Mouse (Mus musculus): ENCODE results near the gene Nabp2. TPM values are rescaled to one million over a fixed set of nuclear protein-coding genes. Genes with fewer than 3 reads are reported as not detected.

Nabp2 gene
- 127 and 147 TPM in 2 replicates for polyA plus RNA-seq (2016; fragmentation: Nextera tagmentation; extraction: Ambion mirVana)

DNA sequence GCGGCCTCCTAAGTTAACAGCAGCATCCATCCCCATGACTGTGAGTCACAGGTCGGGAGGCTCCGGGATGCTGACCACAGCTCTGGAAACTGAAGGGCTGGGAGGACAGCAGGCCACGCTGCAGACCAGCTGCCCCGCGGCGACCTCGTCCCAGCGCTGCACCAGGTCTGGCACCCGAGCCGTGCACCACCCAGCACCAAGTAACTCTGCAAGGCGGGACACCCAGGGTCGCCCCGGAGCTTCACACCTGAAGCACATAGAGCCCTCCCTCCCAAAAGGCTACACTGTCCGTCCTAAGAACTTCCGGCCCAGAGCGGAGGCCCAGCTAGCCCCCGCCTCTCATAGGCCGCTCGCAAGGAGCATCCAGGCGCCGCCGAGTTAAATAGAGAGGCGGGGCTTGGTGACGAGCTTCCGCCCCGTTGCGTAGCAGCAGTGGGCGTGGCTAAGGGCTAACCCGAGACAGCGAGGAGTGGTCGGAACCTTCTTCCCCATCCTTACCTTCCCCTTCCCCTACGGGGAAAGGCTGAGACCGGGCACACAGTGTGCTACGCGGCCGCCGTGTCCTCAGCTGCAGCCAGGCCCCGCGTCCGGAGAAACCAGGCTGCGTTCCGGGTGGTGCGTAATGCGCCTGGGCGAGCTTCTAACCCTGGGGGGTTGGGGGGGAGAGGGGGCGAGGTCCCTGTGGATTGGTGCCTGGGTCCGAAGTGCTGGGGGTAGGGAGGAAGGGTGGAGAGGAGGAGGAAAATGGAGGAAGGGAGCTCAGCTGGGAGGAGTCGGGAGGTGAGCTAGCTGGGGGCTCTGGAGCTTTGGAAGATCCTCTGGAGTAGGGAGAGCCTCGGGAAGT, at the start of gene Nabp2, which contains the start of gene Rnf41:
Gene Nabp2, minus strand, starts transcription at position 282 of the 844 bp plus-strand sequence.
Gene Rnf41, plus strand, starts transcription at position 447 of the 844 bp plus-strand sequence.
- Histone ChIP-seq H3K27me3 (no peaks in the 10 kb centered on the region), H3K36me3 (peaks cover 37% of the 10 kb centered on the region), H3K27ac (replicated peaks) (peak within 1 kb of the TSS; percentile 95), H3K4me3 (peak within 1 kb of the TSS; percentile 96), H3K4me1 (peaks cover 41% of the 10 kb centered on the region), H3K4me2 (replicated peaks) (peak within 1 kb of the TSS; percentile 81), H3K9ac (replicated peaks) (peak within 1 kb of the TSS; percentile 94), H3K9me3 (no peaks in the 10 kb centered on the region)
- WGBS: under 1% methylated on average over 50 of the region's 50 CpGs
- ATAC-seq (ENCODE audit: low FRiP score, low read depth): peak; percentile 92

GRCm38 (mm10) chr10:128460270-128460630, 49.0 kb upstream of the Nabp2 start:
- Histone ChIP-seq H3K9me3 (no peaks in the 10 kb centered on the region), H3K4me3 (peak overlapping the region; percentile 96), H3K4me1 (peaks cover 12% of the 10 kb centered on the region), H3K36me3 (peaks cover 38% of the 10 kb centered on the region), H3K4me2 (replicated peaks) (peak overlapping the region; percentile 85), H3K27ac (replicated peaks) (peak overlapping the region; percentile 96), H3K27me3 (peaks cover 7% of the 10 kb centered on the region), H3K9ac (replicated peaks) (peak overlapping the region; percentile 100)
- ATAC-seq (ENCODE audit: low FRiP score, low read depth): no peak
- WGBS: 2% methylated on average over 5 of the region's 5 CpGs

GRCm38 (mm10) chr10:128459409-128460269, 48.3 kb upstream of the Nabp2 start:
- H3K9ac ChIP-seq (replicated peaks): peak overlapping the region; percentile 100
- peaks cover 7% of the 10 kb centered on the region for H3K27me3 ChIP-seq
- peaks cover 32% of the 10 kb centered on the region for H3K36me3 ChIP-seq
- under 1% methylated on average over 34 of the region's 67 CpGs for WGBS
- ATAC-seq (ENCODE audit: low FRiP score, low read depth): peak; percentile 50
- peak overlapping the region; percentile 96 for H3K4me3 ChIP-seq
- peak overlapping the region; percentile 96 for H3K27ac ChIP-seq (replicated peaks)
- H3K9me3 ChIP-seq: no peaks in the 10 kb centered on the region
- peaks cover 12% of the 10 kb centered on the region for H3K4me1 ChIP-seq
- H3K4me2 ChIP-seq (replicated peaks): peak overlapping the region; percentile 85

DNA sequence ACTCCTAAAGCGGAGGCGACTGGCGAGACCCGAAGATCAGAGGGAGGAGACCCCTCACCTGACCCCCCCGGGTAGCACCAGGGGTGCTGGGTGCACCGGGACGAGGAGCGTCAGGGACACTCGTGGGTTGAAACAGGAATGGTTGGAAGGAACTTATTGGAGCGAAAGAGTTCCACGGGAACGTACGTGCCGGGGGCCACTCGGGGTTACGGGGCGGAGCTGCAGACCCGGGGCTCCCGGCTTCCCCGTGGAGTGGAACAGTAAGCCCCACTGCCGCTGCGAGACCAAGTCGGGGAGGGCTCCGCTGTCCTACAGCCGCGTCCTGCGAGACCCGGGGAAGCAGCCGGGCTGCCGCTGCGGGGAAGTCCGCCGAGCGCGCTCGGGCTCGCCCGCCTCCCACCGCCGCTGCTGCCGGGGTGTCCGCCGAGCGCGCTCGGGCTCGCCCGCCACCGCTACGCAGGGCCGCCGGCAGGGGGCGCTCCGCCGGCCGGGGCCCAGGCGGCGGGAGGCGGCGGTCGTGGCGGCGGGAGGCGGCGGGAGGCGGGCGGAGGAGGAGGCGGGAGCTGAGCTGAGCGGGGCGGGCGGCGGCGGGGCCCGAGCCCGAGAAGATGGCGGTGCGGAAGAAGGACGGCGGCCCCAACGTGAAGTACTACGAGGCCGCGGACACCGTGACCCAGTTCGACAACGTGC, 47.6 kb upstream of the Nabp2 start, which contains the start of gene Smarcc2:
Gene Smarcc2, plus strand, starts transcription at position 530 of the 690 bp plus-strand sequence.
- peaks cover 7% of the 10 kb centered on the region for H3K27me3 ChIP-seq
- H3K9ac ChIP-seq (replicated peaks): peak within 1 kb of the TSS; percentile 100
- H3K27ac ChIP-seq (replicated peaks): peak within 1 kb of the TSS; percentile 96
- H3K4me3 ChIP-seq: peak within 1 kb of the TSS; percentile 96
- peak within 1 kb of the TSS; percentile 85 for H3K4me2 ChIP-seq (replicated peaks)
- H3K36me3 ChIP-seq: peaks cover 25% of the 10 kb centered on the region
- WGBS: under 1% methylated on average over 54 of the region's 86 CpGs
- peaks cover 12% of the 10 kb centered on the region for H3K4me1 ChIP-seq
- ATAC-seq (ENCODE audit: low FRiP score, low read depth): peak; percentile 82
- no peaks in the 10 kb centered on the region for H3K9me3 ChIP-seq

- H3K9me3 ChIP-seq: no peaks in the 10 kb centered on the region
- H3K9ac ChIP-seq (replicated peaks): peak overlapping the region; percentile 100
- peaks cover 7% of the 10 kb centered on the region for H3K27me3 ChIP-seq
- peaks cover 12% of the 10 kb centered on the region for H3K4me1 ChIP-seq
- WGBS: 0% methylated on average over 29 of the region's 29 CpGs
- peak overlapping the region; percentile 96 for H3K4me3 ChIP-seq
- ATAC-seq (ENCODE audit: low FRiP score, low read depth): peak; percentile 74
- H3K4me2 ChIP-seq (replicated peaks): peak overlapping the region; percentile 85
- peak overlapping the region; percentile 96 for H3K27ac ChIP-seq (replicated peaks)
- H3K36me3 ChIP-seq: peaks cover 19% of the 10 kb centered on the region
Observed at GRCm38 (mm10) chr10:128458348-128458718, 47.0 kb upstream of the Nabp2 start.

DNA sequence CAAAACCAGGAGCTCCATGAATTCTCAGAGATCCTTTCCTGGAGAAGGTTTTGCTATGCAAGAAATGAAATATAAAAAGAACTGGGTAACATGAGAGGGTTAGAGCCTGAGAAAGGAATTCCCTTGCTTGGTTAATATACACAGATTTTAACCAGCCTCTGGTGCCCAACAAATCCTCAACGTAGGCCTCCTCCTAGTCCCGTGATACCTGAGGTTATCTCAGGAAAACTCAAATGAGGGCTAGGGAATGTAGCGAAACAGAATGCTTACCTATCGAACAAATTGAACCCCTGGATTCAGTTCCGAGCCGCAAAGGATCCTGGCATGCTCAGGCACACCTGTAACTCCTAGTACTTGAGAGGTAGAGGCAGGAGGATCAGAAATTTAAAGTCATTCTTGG, 46.4 kb upstream of the Nabp2 start:
- Histone ChIP-seq H3K27ac (replicated peaks) (no peak overlapping the region), H3K27me3 (peaks cover 7% of the 10 kb centered on the region), H3K4me3 (no peak overlapping the region), H3K36me3 (peaks cover 13% of the 10 kb centered on the region), H3K4me1 (peaks cover 12% of the 10 kb centered on the region), H3K9ac (replicated peaks) (no peak overlapping the region), H3K9me3 (no peaks in the 10 kb centered on the region), H3K4me2 (replicated peaks) (0 out of 2 replicates have a peak overlapping the region, but pooled peaks have one; percentile 85)
- 90% methylated on average over 6 of the region's 6 CpGs for WGBS
- no peak for ATAC-seq (ENCODE audit: low FRiP score, low read depth)

DNA sequence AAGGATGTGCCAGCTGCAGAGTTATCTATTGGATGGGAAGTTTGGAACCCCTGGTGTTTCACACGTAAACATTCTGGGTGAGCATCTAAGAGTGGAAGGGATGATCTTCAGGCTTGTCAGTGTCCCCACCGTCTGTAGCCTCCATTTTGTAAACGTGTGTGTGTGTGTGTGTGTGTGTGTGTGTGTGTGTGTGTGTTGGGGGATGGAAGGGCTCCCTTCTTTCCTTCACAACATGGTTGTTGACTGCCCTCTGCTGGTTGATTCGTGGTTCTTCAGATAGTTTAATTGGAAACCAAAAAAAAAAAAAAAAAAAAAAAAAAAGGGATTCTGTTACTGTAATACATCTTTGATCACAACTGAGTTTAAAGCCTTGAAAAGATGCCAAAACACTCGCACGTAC, 44.0 kb upstream of the Nabp2 start:
- 0 out of 2 replicates have a peak overlapping the region, but pooled peaks have one; percentile 2 for H3K4me3 ChIP-seq
- H3K9ac ChIP-seq (replicated peaks): no peak overlapping the region
- H3K36me3 ChIP-seq: no peaks in the 10 kb centered on the region
- H3K9me3 ChIP-seq: no peaks in the 10 kb centered on the region
- no peak overlapping the region for H3K27ac ChIP-seq (replicated peaks)
- peaks cover 7% of the 10 kb centered on the region for H3K27me3 ChIP-seq
- H3K4me2 ChIP-seq (replicated peaks): peak overlapping the region; percentile 34
- WGBS: under 1% methylated on average over 6 of the region's 6 CpGs
- peaks cover 2% of the 10 kb centered on the region for H3K4me1 ChIP-seq
- ATAC-seq (ENCODE audit: low FRiP score, low read depth): no peak

DNA sequence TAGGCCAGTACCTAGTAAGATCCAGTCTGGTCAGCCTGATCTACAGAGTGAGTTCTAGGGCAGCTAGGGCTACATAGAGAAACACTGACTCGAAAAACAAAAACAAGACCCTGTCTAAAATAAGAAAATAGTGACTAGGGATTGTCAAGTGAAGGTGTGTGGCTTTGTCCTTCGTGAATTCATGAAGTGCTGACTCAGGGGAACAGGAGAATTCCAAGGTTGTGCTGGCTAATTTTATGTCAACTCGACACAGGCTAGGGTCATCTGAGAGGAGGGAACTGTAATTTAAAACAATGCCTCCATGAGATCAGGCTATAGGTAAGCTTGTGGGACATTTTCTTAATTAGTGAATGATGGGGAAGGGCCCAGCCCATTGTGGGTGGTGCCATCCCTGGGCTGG, 43.2 kb upstream of the Nabp2 start:
- H3K4me3 ChIP-seq: no peak overlapping the region
- H3K27me3 ChIP-seq: peaks cover 7% of the 10 kb centered on the region
- H3K4me1 ChIP-seq: no peaks in the 10 kb centered on the region
- no peaks in the 10 kb centered on the region for H3K36me3 ChIP-seq
- no peak for ATAC-seq (ENCODE audit: low FRiP score, low read depth)
- 87% methylated on average over 3 of the region's 3 CpGs for WGBS
- H3K9me3 ChIP-seq: no peaks in the 10 kb centered on the region
- H3K4me2 ChIP-seq (replicated peaks): no peak overlapping the region
- H3K9ac ChIP-seq (replicated peaks): no peak overlapping the region
- no peak overlapping the region for H3K27ac ChIP-seq (replicated peaks)

DNA sequence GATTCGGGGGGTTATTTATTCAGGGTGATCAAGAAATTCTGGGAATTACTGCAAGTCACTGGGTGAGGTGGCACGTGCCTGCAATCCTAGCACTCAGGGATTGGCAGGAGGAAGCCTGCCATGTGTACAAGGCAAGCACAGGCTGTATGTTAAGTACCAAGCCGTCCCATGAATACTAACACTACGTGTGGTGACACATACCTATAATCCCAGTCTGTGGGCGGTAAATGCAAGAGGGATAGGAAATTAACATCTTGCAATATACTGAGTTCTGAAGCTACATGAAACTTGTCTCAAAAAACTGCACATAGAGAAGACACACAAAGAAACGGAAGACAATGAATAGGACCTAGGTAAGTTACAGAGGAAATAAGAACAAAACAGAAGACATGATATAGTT, 39.7 kb upstream of the Nabp2 start:
- WGBS: 84% methylated on average over 6 of the region's 6 CpGs
- Histone ChIP-seq H3K4me2 (replicated peaks) (no peak overlapping the region), H3K9ac (replicated peaks) (no peak overlapping the region), H3K27ac (replicated peaks) (no peak overlapping the region), H3K4me1 (no peaks in the 10 kb centered on the region), H3K4me3 (no peak overlapping the region), H3K27me3 (no peaks in the 10 kb centered on the region), H3K9me3 (no peaks in the 10 kb centered on the region), H3K36me3 (no peaks in the 10 kb centered on the region)
- ATAC-seq (ENCODE audit: low FRiP score, low read depth): no peak

GRCm38 (mm10) chr10:128445407-128445806, 34.1 kb upstream of the Nabp2 start:
- WGBS: 89% methylated on average over 4 of the region's 4 CpGs
- no peak overlapping the region for H3K27ac ChIP-seq (replicated peaks)
- no peaks in the 10 kb centered on the region for H3K9me3 ChIP-seq
- H3K27me3 ChIP-seq: no peaks in the 10 kb centered on the region
- H3K4me1 ChIP-seq: no peaks in the 10 kb centered on the region
- H3K4me3 ChIP-seq: no peak overlapping the region
- no peak overlapping the region for H3K9ac ChIP-seq (replicated peaks)
- no peak overlapping the region for H3K4me2 ChIP-seq (replicated peaks)
- H3K36me3 ChIP-seq: peaks cover 20% of the 10 kb centered on the region
- no peak for ATAC-seq (ENCODE audit: low FRiP score, low read depth)

- no peak for ATAC-seq (ENCODE audit: low FRiP score, low read depth)
- no peak overlapping the region for H3K27ac ChIP-seq (replicated peaks)
- no peak overlapping the region for H3K4me2 ChIP-seq (replicated peaks)
- H3K36me3 ChIP-seq: peaks cover 28% of the 10 kb centered on the region
- H3K9me3 ChIP-seq: no peaks in the 10 kb centered on the region
- H3K27me3 ChIP-seq: no peaks in the 10 kb centered on the region
- H3K9ac ChIP-seq (replicated peaks): no peak overlapping the region
- no peaks in the 10 kb centered on the region for H3K4me1 ChIP-seq
- no peak overlapping the region for H3K4me3 ChIP-seq
- WGBS: 77% methylated on average over 6 of the region's 6 CpGs
Observed at GRCm38 (mm10) chr10:128444354-128444753, 33.1 kb upstream of the Nabp2 start.

All from midbrain, embryonic 12.5 days (tissue).